Mouse (Mus musculus) embryo, embryonic 10.5 days (tissue): Measurements from ENCODE around the gene Sgms1.

ENCODE experiments used
- DNase-seq: peaks from one replicate; pipeline ENCODE4 v3.0.0-alpha.2; 2015; ENCODE audit warnings: low spot score

The Sgms1 gene

GRCm38 (mm10) chr19:32242153-32242552 is 147.4 kb downstream of the Sgms1 start:
- no peak for DNase-seq

GRCm38 (mm10) chr19:32240417-32240990 is 149.0 kb downstream of the Sgms1 start:
- no peak for DNase-seq

- no peak for DNase-seq
Observed at GRCm38 (mm10) chr19:32239925-32240324, 149.6 kb downstream of the Sgms1 start.

GRCm38 (mm10) chr19:32239459-32239792 is 150.1 kb downstream of the Sgms1 start:
- no peak for DNase-seq

GRCm38 (mm10) chr19:32238722-32239458 is 150.6 kb downstream of the Sgms1 start:
- no peak for DNase-seq

- peak; percentile 36 for DNase-seq
Observed at GRCm38 (mm10) chr19:32237685-32238084, 151.8 kb downstream of the Sgms1 start.

- no peak for DNase-seq
Observed at GRCm38 (mm10) chr19:32237173-32237583, 152.3 kb downstream of the Sgms1 start.

GRCm38 (mm10) chr19:32234717-32235434 is 154.6 kb downstream of the Sgms1 start:
- peak; percentile 49 for DNase-seq

GRCm38 (mm10) chr19:32231292-32231691 is 158.2 kb downstream of the Sgms1 start:
- no peak for DNase-seq

GRCm38 (mm10) chr19:32230798-32231197 is 158.7 kb downstream of the Sgms1 start:
- DNase-seq = no peak

- no peak for DNase-seq
Observed at GRCm38 (mm10) chr19:32230301-32230700, 159.2 kb downstream of the Sgms1 start.

- DNase-seq = no peak
Observed at GRCm38 (mm10) chr19:32229776-32230175, 159.7 kb downstream of the Sgms1 start.

- DNase-seq = no peak
Observed at GRCm38 (mm10) chr19:32227175-32227574, 162.3 kb downstream of the Sgms1 start.

GRCm38 (mm10) chr19:32225097-32225490 is 164.4 kb downstream of the Sgms1 start:
- DNase-seq = no peak

GRCm38 (mm10) chr19:32224318-32225096 is 165.0 kb downstream of the Sgms1 start:
- DNase-seq = no peak

- DNase-seq = peak; percentile 37
Observed at GRCm38 (mm10) chr19:32223751-32224174, 165.8 kb downstream of the Sgms1 start.

GRCm38 (mm10) chr19:32222083-32222482 is 167.4 kb downstream of the Sgms1 start:
- DNase-seq = no peak

- DNase-seq = no peak
Observed at GRCm38 (mm10) chr19:32220991-32221390, 168.5 kb downstream of the Sgms1 start.

GRCm38 (mm10) chr19:32216710-32217109 is 172.8 kb downstream of the Sgms1 start:
- DNase-seq = no peak

- no peak for DNase-seq
Observed at GRCm38 (mm10) chr19:32214905-32215806, 174.4 kb downstream of the Sgms1 start.

- DNase-seq = no peak
Observed at GRCm38 (mm10) chr19:32213577-32213976, 175.9 kb downstream of the Sgms1 start.

GRCm38 (mm10) chr19:32211293-32211585 is 178.3 kb downstream of the Sgms1 start:
- no peak for DNase-seq
